Mouse (Mus musculus) lung, embryonic 14.5 days (tissue): ENCODE measurements around the gene Oas1h. TPM values are rescaled to one million over a fixed set of nuclear protein-coding genes. Genes with fewer than 3 reads are reported as not detected.

ENCODE experiments used
- ATAC-seq: fragments of 200-750 bp; cut with Nextera tagmentation; 2 replicates; pipeline ENCODE4 v1.8.0; 2017; ENCODE audit warnings: mild to moderate bottlenecking, moderate TSS enrichment, moderate library complexity; ENCODE audit not compliant: insufficient read depth
- DNase-seq: peaks from one replicate; pipeline ENCODE4 v3.0.0-alpha.2; 2015
- H3K27ac ChIP-seq: fragments of 300-500 bp; sonication (generic); 2 replicates; pipeline ENCODE4 v1.5.1; 2014; ENCODE audit warnings: low read depth, mild to moderate bottlenecking, moderate library complexity
- H3K27me3 ChIP-seq: fragments of 300-500 bp; sonication (generic); 2 replicates; pipeline ENCODE4 v1.6.1; 2014; ENCODE audit warnings: low read length, control low read depth; ENCODE audit not compliant: insufficient read depth
- H3K36me3 ChIP-seq: fragments of 300-500 bp; sonication (generic); 2 replicates; pipeline ENCODE4 v1.6.1; 2014; ENCODE audit warnings: control low read depth; ENCODE audit not compliant: insufficient read depth
- H3K4me1 ChIP-seq: fragments of 300-500 bp; sonication (generic); 2 replicates; pipeline ENCODE4 v1.6.1; 2014; ENCODE audit warnings: antibody characterized with exemption, control low read depth; ENCODE audit not compliant: insufficient read depth
- H3K4me2 ChIP-seq: fragments of 300-500 bp; sonication (generic); 2 replicates; pipeline ENCODE4 v1.6.1; 2014; ENCODE audit warnings: mild to moderate bottlenecking
- H3K4me3 ChIP-seq: fragments of 300-500 bp; sonication (generic); 2 replicates; pipeline ENCODE4 v1.5.1; 2014; ENCODE audit warnings: low read depth, low read length
- H3K9ac ChIP-seq: fragments of 300-500 bp; sonication (generic); 2 replicates; pipeline ENCODE4 v1.6.1; 2014
- H3K9me3 ChIP-seq: fragments of 300-500 bp; sonication (generic); 2 replicates; pipeline ENCODE4 v1.6.1; 2016; ENCODE audit warnings: low read depth, low read length, control low read depth
- CTCF ChIP-seq: IDR thresholded peaks from 2 replicates; pipeline ENCODE4 v1.5.1; 2016; ENCODE audit warnings: antibody characterized with exemption, low read depth
- WGBS: fragments of 180-500 bp; shearing (Covaris S2); extraction: QIAGEN DNeasy Blood & Tissue Kit; methylation state at CpG from one replicate; pipeline ENCODE4 v1.1.7; 2014; 5-methylcytosine and 5-hydroxymethylcytosine counted together
- polyA plus RNA-seq: library from polyadenylated mRNA; unstranded; fragments of >200 nt; fragmentation: Nextera tagmentation; extraction: Ambion mirVana; gene quantifications from 2 replicates; pipeline ENCODE4 v1.2.1, GENCODE M21; 2014

Gene Oas1h
- polyA plus RNA-seq, 1 experiment from 2014 or later = not detected

DNA sequence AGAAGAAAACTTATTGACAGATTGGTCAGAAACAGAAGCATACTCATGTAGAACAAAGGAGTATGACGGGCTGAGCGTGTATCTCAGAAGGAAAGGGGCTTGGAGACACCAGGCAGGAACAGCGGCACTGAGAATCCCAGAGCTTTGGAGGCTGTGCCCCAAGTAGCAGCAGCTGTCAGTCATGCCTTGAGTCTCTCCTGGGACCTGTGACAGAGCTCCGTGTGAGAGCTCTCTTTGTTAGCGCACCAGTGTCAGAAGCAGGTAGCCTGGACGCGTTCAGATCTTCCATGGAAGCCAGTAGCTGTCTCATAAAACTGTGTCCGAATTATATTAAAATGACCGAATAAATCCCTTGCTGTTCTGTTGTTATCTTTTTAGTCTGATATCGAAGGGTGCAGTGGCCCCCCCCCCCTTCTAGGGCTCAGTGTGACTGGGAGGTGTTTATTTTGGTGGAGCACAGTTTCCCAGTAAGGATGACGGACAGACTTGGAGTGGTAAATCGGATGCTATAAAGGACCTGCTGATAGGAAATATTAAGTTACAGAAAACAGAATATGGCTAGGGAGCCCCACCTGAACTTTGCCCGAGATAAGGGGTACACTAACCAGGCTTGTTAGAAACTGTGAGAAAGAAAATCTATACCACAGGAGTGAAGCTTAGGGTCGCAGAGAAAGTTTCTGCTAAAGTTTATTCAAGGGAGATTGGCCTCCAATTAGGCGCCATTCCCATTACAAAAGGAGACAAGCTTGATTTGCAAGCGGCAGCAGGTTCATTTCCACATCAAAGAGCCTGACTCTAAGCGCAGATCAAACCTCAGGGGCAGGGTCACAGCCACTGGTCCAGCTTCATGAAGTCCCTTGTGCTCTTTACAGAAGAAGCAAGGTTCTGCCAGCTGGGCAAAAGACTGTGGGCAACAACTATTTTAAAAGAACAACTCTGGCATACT, 27.6 kb upstream of the Oas1h start:
- TF ChIP-seq CTCF = no peak
- no peak overlapping the region for H3K4me3 ChIP-seq
- no peaks in the 10 kb centered on the region for H3K4me1 ChIP-seq
- 12% methylated on average over 17 of the region's 17 CpGs for WGBS
- H3K27ac ChIP-seq = no peak overlapping the region
- ATAC-seq (no peak), DNase-seq (no peak)
- H3K4me2 ChIP-seq = no peak overlapping the region
- H3K27me3 ChIP-seq = no peaks in the 10 kb centered on the region
- no peaks in the 10 kb centered on the region for H3K9me3 ChIP-seq
- no peak overlapping the region for H3K9ac ChIP-seq
- H3K36me3 ChIP-seq = no peaks in the 10 kb centered on the region

GRCm38 (mm10) chr5:120836731-120837585, 24.3 kb upstream of the Oas1h start:
- H3K4me1 ChIP-seq = no peaks in the 10 kb centered on the region
- H3K4me3 ChIP-seq = no peak overlapping the region
- WGBS = 7% methylated on average over 8 of the region's 8 CpGs
- H3K36me3 ChIP-seq = no peaks in the 10 kb centered on the region
- H3K9ac ChIP-seq = no peak overlapping the region
- no peak for ATAC-seq
- TF ChIP-seq CTCF = peak; percentile 77
- H3K27me3 ChIP-seq = no peaks in the 10 kb centered on the region
- no peak overlapping the region for H3K27ac ChIP-seq
- no peaks in the 10 kb centered on the region for H3K9me3 ChIP-seq
- no peak overlapping the region for H3K4me2 ChIP-seq
- peak; percentile 71 for DNase-seq

- Histone ChIP-seq H3K4me3 (no peak overlapping the region), H3K4me2 (no peak overlapping the region), H3K9ac (no peak overlapping the region), H3K9me3 (no peaks in the 10 kb centered on the region), H3K27ac (no peak overlapping the region), H3K4me1 (no peaks in the 10 kb centered on the region), H3K36me3 (no peaks in the 10 kb centered on the region), H3K27me3 (no peaks in the 10 kb centered on the region)
- DNase-seq = peak; percentile 7
- TF ChIP-seq CTCF = no peak
- ATAC-seq = no peak
- 77% methylated on average over 3 of the region's 3 CpGs for WGBS
Measured at GRCm38 (mm10) chr5:120844713-120845112, 16.5 kb upstream of the Oas1h start.

GRCm38 (mm10) chr5:120847067-120847466, 14.2 kb upstream of the Oas1h start, which contains the start of gene Oas1f:
Gene Oas1f (plus strand): TSS chr5:120847367.
- H3K9me3 ChIP-seq = no peaks in the 10 kb centered on the region
- TF ChIP-seq CTCF = no peak

DNA sequence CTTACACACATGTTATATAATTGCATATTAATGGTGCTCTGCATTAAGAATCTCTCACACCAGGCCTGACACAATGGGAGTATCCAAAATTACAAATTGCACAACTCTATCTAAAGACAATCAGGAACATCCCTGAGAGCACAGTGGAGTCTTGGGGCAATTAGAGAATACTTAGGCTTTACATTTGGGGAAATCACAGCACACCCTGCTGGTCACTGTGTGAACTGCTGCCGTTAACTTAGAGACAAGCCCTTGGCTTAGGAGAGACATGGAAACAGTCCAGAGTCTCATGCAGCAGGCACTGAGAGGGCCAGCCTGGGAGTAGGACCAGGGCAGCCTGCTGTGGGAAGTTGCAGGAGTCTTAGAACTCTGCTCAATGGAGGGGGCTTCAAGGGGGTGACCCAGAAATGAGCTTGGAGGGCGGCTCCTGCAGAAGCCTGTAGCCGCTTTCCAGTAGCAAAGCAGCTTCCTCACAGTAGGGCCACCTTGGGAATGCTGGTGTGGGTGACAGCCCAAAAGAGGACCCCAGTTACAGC, 11.6 kb upstream of the Oas1h start:
- Histone ChIP-seq H3K27ac (no peak overlapping the region), H3K4me2 (no peak overlapping the region), H3K36me3 (no peaks in the 10 kb centered on the region), H3K27me3 (no peaks in the 10 kb centered on the region), H3K9me3 (peaks cover 5% of the 10 kb centered on the region; the same call in 1 of the 2 replicates), H3K4me1 (no peaks in the 10 kb centered on the region), H3K4me3 (no peak overlapping the region), H3K9ac (no peak overlapping the region)
- DNase-seq (peak; percentile 59), ATAC-seq (no peak)
- 62% methylated on average over 3 of the region's 3 CpGs for WGBS
- TF ChIP-seq CTCF = peak; percentile 74

More at GRCm38 (mm10) chr5:120847067-120847466, 14.2 kb upstream of the Oas1h start, which contains the start of gene Oas1f:
- 53% methylated on average over 4 of the region's 4 CpGs for WGBS
- no peak within 1 kb of the TSS for H3K4me2 ChIP-seq
- H3K27me3 ChIP-seq = no peaks in the 10 kb centered on the region
- ATAC-seq = no peak
- H3K4me3 ChIP-seq = no peak within 1 kb of the TSS
- no peak within 1 kb of the TSS for H3K27ac ChIP-seq
- H3K9ac ChIP-seq = no peak within 1 kb of the TSS
- no peaks in the 10 kb centered on the region for H3K4me1 ChIP-seq
- DNase-seq = no peak
- no peaks in the 10 kb centered on the region for H3K36me3 ChIP-seq

DNA sequence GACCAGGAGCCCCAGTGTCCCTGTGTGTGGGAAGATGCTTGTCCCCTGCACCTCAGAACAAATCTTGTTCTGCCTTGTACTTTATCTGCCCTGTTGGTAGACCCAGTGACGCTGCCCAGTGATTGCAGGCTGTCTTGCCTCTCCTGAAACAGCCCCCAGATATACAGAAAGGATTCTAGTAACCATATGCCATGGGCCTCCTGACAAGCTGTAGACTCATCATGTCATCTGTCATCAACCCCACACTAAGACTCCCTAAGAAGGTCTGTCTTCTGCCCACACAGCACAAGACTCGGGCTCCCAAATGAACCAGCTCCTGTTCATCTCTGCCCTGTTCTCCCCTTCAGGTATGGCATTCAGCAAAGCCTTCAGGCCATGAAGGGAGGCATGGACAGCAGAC, 2.0 kb upstream of the Oas1h start:
- no peak for DNase-seq
- no peaks in the 10 kb centered on the region for H3K4me1 ChIP-seq
- H3K9me3 ChIP-seq = peaks cover 2% of the 10 kb centered on the region; the same call in 1 of the 2 replicates
- no peak for ATAC-seq
- WGBS = 67% methylated on average over 2 of the region's 2 CpGs
- H3K27me3 ChIP-seq = no peaks in the 10 kb centered on the region
- H3K27ac ChIP-seq = no peak overlapping the region
- no peaks in the 10 kb centered on the region for H3K36me3 ChIP-seq
- TF ChIP-seq CTCF = no peak
- no peak overlapping the region for H3K9ac ChIP-seq
- no peak overlapping the region for H3K4me2 ChIP-seq
- H3K4me3 ChIP-seq = no peak overlapping the region
